Mouse (Mus musculus) monocyte, adult 5-6 weeks (primary cell): ENCODE results near the gene Tenm4. TPM values are rescaled to one million over a fixed set of nuclear protein-coding genes. Genes with fewer than 3 reads are reported as not detected.

Experiments
- ATAC-seq: fragments of 153-309, 156-312 bp; replicated peaks from 2 replicates; pipeline ENCODE4 v1.8.0; 2017; ENCODE audit warnings: mild to moderate bottlenecking; ENCODE audit not compliant: low TSS enrichment, insufficient number of reproducible peaks, severe bottlenecking, poor library complexity, low FRiP score
- total RNA-seq: library from RNA; stranded (forward); fragments of 200-1000, 200-491, 200-594 nt; gene quantifications from 3 replicates; pipeline ENCODE4 v1.2.3, GENCODE M21; 2017

Tenm4 gene
- total RNA-seq, 1 experiment from 2014 or later, result 0.38 TPM

GRCm38 (mm10) chr7:96959168-96959567 lies 788.1 kb downstream of the Tenm4 start:
- no peak for ATAC-seq
